Mouse (Mus musculus): ENCODE results near the gene Cyb561d2. TPM values are rescaled to one million over a fixed set of nuclear protein-coding genes. Genes with fewer than 3 reads are reported as not detected.
A peak's percentile ranks its signal among the peaks of the same experiment; 100 is the strongest.

The Cyb561d2 gene
- polyA plus RNA-seq, 1 experiment from 2014 or later, result 28.7 TPM

DNA sequence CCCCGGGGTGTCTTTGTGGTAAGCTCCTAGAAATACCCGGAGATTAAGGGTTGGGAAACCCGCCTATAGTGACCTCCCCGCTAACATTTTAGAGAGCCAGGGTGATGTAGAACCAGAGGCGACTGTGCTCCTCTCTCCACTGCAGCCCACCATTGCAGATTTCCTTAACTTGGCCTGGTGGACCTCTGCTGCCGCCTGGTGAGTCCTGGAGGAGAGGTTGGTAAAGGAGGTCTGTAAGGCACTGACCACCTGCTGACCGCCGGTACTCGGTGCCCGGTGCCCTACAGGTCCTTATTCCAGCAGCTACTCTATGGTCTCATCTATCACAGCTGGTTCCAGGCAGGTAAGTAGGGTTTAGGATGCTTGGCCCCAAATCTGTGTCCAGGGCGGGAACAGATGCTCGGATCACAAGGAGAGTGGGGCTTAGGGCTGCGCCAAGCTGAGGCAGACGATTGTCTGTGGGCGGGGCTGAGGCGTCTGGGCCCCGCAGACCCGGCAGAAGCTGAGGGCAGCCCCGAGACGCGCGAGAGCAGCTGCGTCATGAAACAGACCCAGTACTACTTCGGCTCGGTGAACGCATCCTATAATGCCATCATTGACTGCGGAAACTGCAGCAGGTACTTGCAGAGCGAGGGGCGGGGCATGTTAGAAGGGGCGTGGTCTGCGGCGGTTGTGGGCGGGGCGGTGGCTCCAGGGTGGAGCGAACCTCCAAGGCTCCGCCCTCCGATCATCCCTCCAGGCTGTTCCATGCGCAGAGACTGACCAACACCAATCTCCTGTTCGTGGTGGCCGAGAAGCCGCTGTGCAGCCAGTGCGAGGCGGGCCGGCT lies 15.6 kb downstream of the Cyb561d2 start:
- Histone ChIP-seq H3K4me2 (replicated peaks; ENCODE audit: low read depth, low read length) (peak overlapping the region; percentile 74), H3K27me3 (ENCODE audit: control insufficient read depth, insufficient read depth, low read length) (peaks cover 19% of the 10 kb centered on the region), H3K9ac (ENCODE audit: low read depth, low read length) (peak overlapping the region; percentile 42), H3K36me3 (ENCODE audit: control insufficient read depth, insufficient read depth, low read length) (no peaks in the 10 kb centered on the region), H3K9me3 (ENCODE audit: control insufficient read depth, low read length) (no peaks in the 10 kb centered on the region), H3K4me1 (ENCODE audit: control insufficient read depth, insufficient read depth, low read length) (peaks cover 15% of the 10 kb centered on the region; the same call in 1 of the 2 replicates), H3K27ac (ENCODE audit: low read depth, low read length) (no peak overlapping the region), H3K4me3 (ENCODE audit: low read length) (peak overlapping the region; percentile 40)
- peak; percentile 82 for ATAC-seq (ENCODE audit: low FRiP score, low TSS enrichment)
- WGBS, result 4% methylated on average over 44 of the region's 44 CpGs

DNA sequence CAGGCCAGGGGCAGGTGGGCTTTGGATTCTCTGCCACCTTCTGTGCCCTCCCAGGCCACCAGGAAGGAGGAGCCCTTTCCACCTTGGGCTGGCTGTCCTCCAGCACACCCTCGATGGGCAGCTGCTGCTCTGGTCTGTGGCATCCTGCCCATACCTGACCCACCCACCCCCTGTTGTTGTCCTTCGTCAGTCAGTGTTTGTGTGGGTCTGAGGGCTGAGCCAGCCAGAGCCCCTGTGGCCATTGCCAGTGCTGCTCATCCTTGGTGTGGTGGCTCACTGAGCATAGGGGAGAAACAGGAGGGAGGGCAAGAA lies 19.6 kb downstream of the Cyb561d2 start:
- no peak overlapping the region for H3K9ac ChIP-seq (ENCODE audit: low read depth, low read length)
- peak overlapping the region; percentile 34 for H3K4me2 ChIP-seq (replicated peaks; ENCODE audit: low read depth, low read length)
- H3K36me3 ChIP-seq (ENCODE audit: control insufficient read depth, insufficient read depth, low read length), result no peaks in the 10 kb centered on the region
- peaks cover 9% of the 10 kb centered on the region for H3K27me3 ChIP-seq (ENCODE audit: control insufficient read depth, insufficient read depth, low read length)
- ATAC-seq (ENCODE audit: low FRiP score, low TSS enrichment), result no peak
- 29% methylated on average over 2 of the region's 2 CpGs for WGBS
- H3K27ac ChIP-seq (ENCODE audit: low read depth, low read length), result no peak overlapping the region
- H3K4me1 ChIP-seq (ENCODE audit: control insufficient read depth, insufficient read depth, low read length), result peaks cover 15% of the 10 kb centered on the region; the same call in 1 of the 2 replicates
- H3K4me3 ChIP-seq (ENCODE audit: low read length), result no peak overlapping the region
- no peaks in the 10 kb centered on the region for H3K9me3 ChIP-seq (ENCODE audit: control insufficient read depth, low read length)

DNA sequence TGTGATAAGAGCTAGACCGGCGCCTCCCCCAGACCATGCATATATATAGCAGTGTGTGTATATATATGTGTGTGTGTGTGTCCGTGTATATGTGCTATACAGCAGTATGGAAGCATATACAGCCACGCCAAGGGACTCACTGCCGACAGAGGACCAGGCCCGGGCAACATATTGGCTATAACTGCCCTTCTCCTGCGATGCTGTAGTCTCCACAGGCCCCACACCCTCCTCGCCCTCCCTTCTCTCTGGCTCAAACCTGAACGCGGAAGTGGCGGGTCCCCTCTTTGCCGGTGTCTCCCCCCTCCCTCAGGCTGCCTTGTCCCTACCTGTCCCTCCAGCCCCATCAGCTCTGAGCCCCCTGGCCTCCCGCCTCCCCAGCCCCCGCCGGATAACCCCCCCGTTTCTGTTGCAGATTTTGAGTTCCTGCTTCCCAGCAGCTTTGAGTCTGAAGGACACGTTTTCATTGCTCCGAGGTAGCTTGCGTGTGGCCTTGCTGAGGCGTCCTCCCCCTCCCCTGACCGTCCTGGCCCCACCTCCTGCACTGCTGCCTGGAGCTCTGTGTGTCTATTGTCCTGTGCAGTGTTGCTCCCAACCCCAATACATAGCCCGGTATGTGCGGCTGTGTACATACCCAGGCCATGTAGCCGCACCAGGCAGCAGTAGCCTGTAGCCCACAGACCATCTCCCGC lies 20.1 kb downstream of the Cyb561d2 start:
- Histone ChIP-seq H3K4me1 (ENCODE audit: control insufficient read depth, insufficient read depth, low read length) (peaks cover 15% of the 10 kb centered on the region; the same call in 1 of the 2 replicates), H3K9me3 (ENCODE audit: control insufficient read depth, low read length) (no peaks in the 10 kb centered on the region), H3K27ac (ENCODE audit: low read depth, low read length) (no peak overlapping the region), H3K27me3 (ENCODE audit: control insufficient read depth, insufficient read depth, low read length) (peaks cover 7% of the 10 kb centered on the region; the same call in 1 of the 2 replicates), H3K4me3 (ENCODE audit: low read length) (no peak overlapping the region), H3K9ac (ENCODE audit: low read depth, low read length) (no peak overlapping the region), H3K36me3 (ENCODE audit: control insufficient read depth, insufficient read depth, low read length) (no peaks in the 10 kb centered on the region), H3K4me2 (replicated peaks; ENCODE audit: low read depth, low read length) (peak overlapping the region; percentile 34)
- no peak for ATAC-seq (ENCODE audit: low FRiP score, low TSS enrichment)
- 25% methylated on average over 25 of the region's 25 CpGs for WGBS

DNA sequence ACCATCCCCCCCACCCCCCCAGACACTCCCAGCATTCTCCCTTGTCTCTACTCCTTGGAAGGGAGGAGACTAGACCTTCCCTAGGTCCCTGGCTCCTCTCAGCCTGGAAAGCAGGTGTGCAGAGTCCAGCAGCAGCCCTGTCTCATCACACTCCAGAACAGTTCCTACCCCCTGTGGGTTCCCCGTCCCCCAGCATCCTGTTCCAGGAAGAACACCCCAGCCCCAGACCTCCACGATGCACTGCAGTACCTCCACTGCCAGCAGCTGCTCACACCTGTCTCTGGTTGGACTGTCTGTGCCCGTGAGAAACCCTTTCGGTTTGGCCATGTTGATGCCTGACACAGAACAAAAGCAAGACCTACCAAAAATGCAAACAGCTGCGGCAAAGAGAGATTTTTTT lies 20.8 kb downstream of the Cyb561d2 start:
- H3K9me3 ChIP-seq (ENCODE audit: control insufficient read depth, low read length), result no peaks in the 10 kb centered on the region
- peaks cover 10% of the 10 kb centered on the region; the same call in 1 of the 2 replicates for H3K4me1 ChIP-seq (ENCODE audit: control insufficient read depth, insufficient read depth, low read length)
- WGBS, result 62% methylated on average over 5 of the region's 5 CpGs
- no peaks in the 10 kb centered on the region for H3K36me3 ChIP-seq (ENCODE audit: control insufficient read depth, insufficient read depth, low read length)
- peaks cover under 1% of the 10 kb centered on the region; the same call in 1 of the 2 replicates for H3K27me3 ChIP-seq (ENCODE audit: control insufficient read depth, insufficient read depth, low read length)
- no peak overlapping the region for H3K4me3 ChIP-seq (ENCODE audit: low read length)
- H3K9ac ChIP-seq (ENCODE audit: low read depth, low read length), result peak overlapping the region; percentile 7; the same call in 1 of the 2 replicates
- no peak overlapping the region for H3K4me2 ChIP-seq (replicated peaks; ENCODE audit: low read depth, low read length)
- H3K27ac ChIP-seq (ENCODE audit: low read depth, low read length), result no peak overlapping the region
- no peak for ATAC-seq (ENCODE audit: low FRiP score, low TSS enrichment)

GRCm38 (mm10) chr9:107520331-107520730 lies 21.7 kb downstream of the Cyb561d2 start:
- no peak for ATAC-seq (ENCODE audit: low FRiP score, low TSS enrichment)
- H3K9me3 ChIP-seq (ENCODE audit: control insufficient read depth, low read length), result no peaks in the 10 kb centered on the region
- 68% methylated on average over 6 of the region's 6 CpGs for WGBS
- H3K9ac ChIP-seq (ENCODE audit: low read depth, low read length), result no peak overlapping the region
- no peaks in the 10 kb centered on the region for H3K27me3 ChIP-seq (ENCODE audit: control insufficient read depth, insufficient read depth, low read length)
- H3K4me3 ChIP-seq (ENCODE audit: low read length), result no peak overlapping the region
- H3K36me3 ChIP-seq (ENCODE audit: control insufficient read depth, insufficient read depth, low read length), result no peaks in the 10 kb centered on the region
- no peak overlapping the region for H3K27ac ChIP-seq (ENCODE audit: low read depth, low read length)
- H3K4me2 ChIP-seq (replicated peaks; ENCODE audit: low read depth, low read length), result no peak overlapping the region
- peaks cover 10% of the 10 kb centered on the region; the same call in 1 of the 2 replicates for H3K4me1 ChIP-seq (ENCODE audit: control insufficient read depth, insufficient read depth, low read length)

DNA sequence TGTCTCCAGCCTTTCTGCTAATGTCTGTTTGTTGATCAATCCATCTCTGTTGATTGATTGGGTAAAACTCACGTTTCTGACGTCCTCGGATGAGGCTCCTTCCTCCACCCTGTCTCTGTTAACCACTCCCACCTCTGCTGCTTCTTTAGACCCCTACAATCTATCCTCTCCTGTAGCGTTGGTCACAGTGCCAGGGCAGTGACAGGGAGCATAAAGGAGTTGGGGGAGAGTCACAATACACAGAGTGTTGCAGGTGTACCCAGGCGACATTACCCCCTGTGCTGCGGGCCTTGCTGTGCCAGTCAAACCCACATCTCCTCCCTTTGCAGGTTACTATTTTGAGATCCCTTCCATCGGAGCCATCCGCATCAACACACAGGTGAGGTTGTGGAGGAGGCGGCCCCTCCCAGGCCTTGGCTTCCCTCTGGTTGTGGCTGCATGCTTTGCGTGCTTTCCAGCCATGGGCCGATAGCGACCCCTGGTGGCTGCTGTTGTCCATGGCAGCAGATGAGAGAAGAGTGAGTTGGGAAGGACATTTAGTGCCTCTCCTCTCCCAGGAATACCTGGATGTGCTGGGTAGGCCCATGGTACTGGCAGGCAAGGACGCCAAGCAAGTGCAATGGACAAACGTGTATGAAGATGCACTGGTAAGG lies 27.6 kb downstream of the Cyb561d2 start:
- H3K27ac ChIP-seq (ENCODE audit: low read depth, low read length), result no peak overlapping the region
- H3K27me3 ChIP-seq (ENCODE audit: control insufficient read depth, insufficient read depth, low read length), result peaks cover 6% of the 10 kb centered on the region; the same call in 1 of the 2 replicates
- no peak for ATAC-seq (ENCODE audit: low FRiP score, low TSS enrichment)
- H3K9me3 ChIP-seq (ENCODE audit: control insufficient read depth, low read length), result no peaks in the 10 kb centered on the region
- H3K4me2 ChIP-seq (replicated peaks; ENCODE audit: low read depth, low read length), result no peak overlapping the region
- WGBS, result 23% methylated on average over 14 of the region's 14 CpGs
- peaks cover 15% of the 10 kb centered on the region; the same call in 1 of the 2 replicates for H3K4me1 ChIP-seq (ENCODE audit: control insufficient read depth, insufficient read depth, low read length)
- no peak overlapping the region for H3K9ac ChIP-seq (ENCODE audit: low read depth, low read length)
- no peak overlapping the region for H3K4me3 ChIP-seq (ENCODE audit: low read length)
- H3K36me3 ChIP-seq (ENCODE audit: control insufficient read depth, insufficient read depth, low read length), result no peaks in the 10 kb centered on the region

DNA sequence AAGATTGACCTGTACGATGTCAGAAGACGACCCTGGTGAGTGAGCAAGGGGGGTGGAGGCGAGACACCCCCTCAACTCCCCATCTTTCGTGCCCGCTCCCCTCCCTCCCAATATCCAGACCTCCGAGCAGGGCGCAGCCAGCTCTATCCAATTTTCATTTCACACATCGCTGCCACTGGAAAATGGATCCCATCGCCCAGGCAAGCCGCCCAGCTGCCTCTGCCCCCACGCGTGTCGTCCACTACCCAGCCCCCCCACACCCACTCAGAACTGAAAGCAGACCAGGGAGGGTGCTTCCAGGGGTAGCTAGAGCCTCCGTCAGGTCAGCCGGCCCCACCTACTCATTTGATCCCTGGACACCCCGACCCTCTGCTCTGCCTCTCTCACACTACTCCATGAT lies 29.7 kb downstream of the Cyb561d2 start:
- Histone ChIP-seq H3K9ac (ENCODE audit: low read depth, low read length) (no peak overlapping the region), H3K4me3 (ENCODE audit: low read length) (no peak overlapping the region), H3K27me3 (ENCODE audit: control insufficient read depth, insufficient read depth, low read length) (peaks cover 9% of the 10 kb centered on the region; the same call in 1 of the 2 replicates), H3K27ac (ENCODE audit: low read depth, low read length) (no peak overlapping the region), H3K4me2 (replicated peaks; ENCODE audit: low read depth, low read length) (no peak overlapping the region), H3K9me3 (ENCODE audit: control insufficient read depth, low read length) (no peaks in the 10 kb centered on the region), H3K36me3 (ENCODE audit: control insufficient read depth, insufficient read depth, low read length) (no peaks in the 10 kb centered on the region), H3K4me1 (ENCODE audit: control insufficient read depth, insufficient read depth, low read length) (peaks cover 15% of the 10 kb centered on the region)
- no peak for ATAC-seq (ENCODE audit: low FRiP score, low TSS enrichment)
- WGBS, result 38% methylated on average over 16 of the region's 16 CpGs

DNA sequence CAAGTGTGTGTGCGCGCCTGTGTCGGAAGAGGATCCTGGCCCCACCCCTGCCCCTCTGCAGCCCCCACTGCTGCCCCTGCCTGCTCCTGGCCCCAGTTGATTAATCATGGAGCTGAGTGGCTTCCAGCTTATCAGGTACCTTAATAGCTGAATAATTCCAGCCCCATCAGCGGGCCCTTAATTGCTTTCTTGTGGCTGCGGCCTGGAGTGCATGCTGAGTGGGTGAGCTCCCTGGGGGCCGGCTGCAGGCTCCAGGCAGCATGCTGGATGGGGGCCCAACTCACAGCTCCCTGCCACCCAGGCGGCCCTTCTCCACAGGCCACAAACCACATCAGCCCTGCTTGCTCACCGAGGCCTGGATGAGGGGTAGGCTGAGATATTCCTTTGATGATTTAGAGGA lies 30.6 kb downstream of the Cyb561d2 start:
- Histone ChIP-seq H3K36me3 (ENCODE audit: control insufficient read depth, insufficient read depth, low read length) (no peaks in the 10 kb centered on the region), H3K4me1 (ENCODE audit: control insufficient read depth, insufficient read depth, low read length) (peaks cover 15% of the 10 kb centered on the region), H3K27ac (ENCODE audit: low read depth, low read length) (peak overlapping the region; percentile 56; the same call in 1 of the 2 replicates), H3K4me2 (replicated peaks; ENCODE audit: low read depth, low read length) (no peak overlapping the region), H3K9ac (ENCODE audit: low read depth, low read length) (no peak overlapping the region), H3K4me3 (ENCODE audit: low read length) (no peak overlapping the region), H3K9me3 (ENCODE audit: control insufficient read depth, low read length) (no peaks in the 10 kb centered on the region), H3K27me3 (ENCODE audit: control insufficient read depth, insufficient read depth, low read length) (peaks cover 9% of the 10 kb centered on the region; the same call in 1 of the 2 replicates)
- ATAC-seq (ENCODE audit: low FRiP score, low TSS enrichment), result peak; percentile 36; the same call in 1 of the 2 replicates
- 37% methylated on average over 8 of the region's 8 CpGs for WGBS
